Mouse (Mus musculus) midbrain, embryonic 14.5 days (tissue): Measurements from ENCODE around the gene Gm20388. TPM values are rescaled to one million over a fixed set of nuclear protein-coding genes. Genes with fewer than 3 reads are reported as not detected.
A peak's percentile ranks its signal among the peaks of the same experiment; 100 is the strongest.

Experiments
- ATAC-seq: fragments of 200-750 bp; cut with Nextera tagmentation; 2 replicates; pipeline ENCODE4 v1.8.0; 2017; ENCODE audit warnings: moderate number of reproducible peaks, moderate library complexity; ENCODE audit not compliant: low FRiP score, low TSS enrichment
- DNase-seq: peaks from one replicate; pipeline ENCODE4 v3.0.0-alpha.2; 2015
- H3K27ac ChIP-seq: fragments of 300-500 bp; sonication (generic); replicated peaks from 2 replicates; pipeline ENCODE4 v1.5.1; 2014; ENCODE audit warnings: mild to moderate bottlenecking, low read depth, low read length, moderate library complexity
- H3K27me3 ChIP-seq: fragments of 300-500 bp; sonication (generic); 2 replicates; pipeline ENCODE4 v1.6.1; 2014; ENCODE audit warnings: low read length, control low read depth, mixed read lengths; ENCODE audit not compliant: control insufficient read depth, insufficient read depth
- H3K36me3 ChIP-seq: fragments of 300-500 bp; sonication (generic); 2 replicates; pipeline ENCODE4 v1.6.1; 2014; ENCODE audit warnings: low read length, control low read depth; ENCODE audit not compliant: control insufficient read depth, insufficient read depth
- H3K4me1 ChIP-seq: fragments of 300-500 bp; sonication (generic); 2 replicates; pipeline ENCODE4 v1.6.1; 2014; ENCODE audit warnings: mild to moderate bottlenecking, antibody characterized with exemption, low read length, control low read depth; ENCODE audit not compliant: control insufficient read depth, insufficient read depth
- H3K4me2 ChIP-seq: fragments of 300-500 bp; sonication (generic); 2 replicates; pipeline ENCODE4 v1.6.1; 2014; ENCODE audit warnings: mild to moderate bottlenecking, low read length, moderate library complexity
- H3K4me3 ChIP-seq: fragments of 300-500 bp; sonication (generic); replicated peaks from 2 replicates; pipeline ENCODE4 v1.5.1; 2014; ENCODE audit warnings: low read depth, low read length
- H3K9ac ChIP-seq: fragments of 300-500 bp; sonication (generic); replicated peaks from 2 replicates; pipeline ENCODE4 v1.6.1; 2014; ENCODE audit warnings: mild to moderate bottlenecking, low read length, moderate library complexity
- H3K9me3 ChIP-seq: fragments of 300-500 bp; sonication (generic); 2 replicates; pipeline ENCODE4 v1.6.1; 2016; ENCODE audit warnings: low read length, control low read depth, mixed read lengths; ENCODE audit not compliant: control insufficient read depth
- WGBS: fragments of 180-500 bp; shearing (Covaris S2); extraction: QIAGEN DNeasy Blood & Tissue Kit; methylation state at CpG from one replicate; pipeline ENCODE4 v1.1.7; 2014; 5-methylcytosine and 5-hydroxymethylcytosine counted together
- polyA plus RNA-seq: library from polyadenylated mRNA; unstranded; fragments of >200 nt; fragmentation: Nextera tagmentation; extraction: Ambion mirVana; gene quantifications from 2 replicates; pipeline ENCODE4 v1.2.1, GENCODE M21; 2014

Gene Gm20388
- polyA plus RNA-seq, 1 experiment from 2014 or later = 4.1 TPM

DNA sequence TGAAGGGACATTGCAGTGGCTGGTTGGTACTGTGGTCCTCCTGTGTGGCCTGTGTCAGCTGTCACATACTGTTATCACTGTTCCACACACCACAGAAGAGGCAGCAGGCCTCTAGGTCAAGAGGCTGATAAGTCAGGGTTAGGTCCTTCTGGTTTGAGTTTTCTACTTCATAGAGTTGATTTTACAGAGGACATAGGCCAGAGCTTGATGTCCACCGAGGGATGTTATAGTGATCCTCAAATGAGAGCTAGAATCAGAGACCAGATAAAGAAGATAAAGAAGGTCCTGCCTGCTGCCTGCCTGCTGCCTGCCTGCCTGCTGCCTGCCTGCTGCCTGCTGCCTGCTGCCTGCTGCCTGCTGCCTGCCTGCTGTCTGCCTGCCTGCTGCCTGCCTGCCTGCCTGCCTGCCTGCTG is 7.5 kb downstream of the Gm20388 start:
- no peaks in the 10 kb centered on the region for H3K27me3 ChIP-seq
- H3K4me2 ChIP-seq = no peak overlapping the region
- H3K4me3 ChIP-seq = no peak overlapping the region
- DNase-seq (no peak), ATAC-seq (no peak)
- no peak overlapping the region for H3K27ac ChIP-seq
- no peak overlapping the region for H3K9ac ChIP-seq
- 0 out of 2 replicates have a peak, but pooled peaks cover 7% of the 10 kb centered on the region for H3K36me3 ChIP-seq
- no peaks in the 10 kb centered on the region for H3K9me3 ChIP-seq
- peaks cover 16% of the 10 kb centered on the region for H3K4me1 ChIP-seq
- 93% methylated on average over 1 of the region's 1 CpGs for WGBS

DNA sequence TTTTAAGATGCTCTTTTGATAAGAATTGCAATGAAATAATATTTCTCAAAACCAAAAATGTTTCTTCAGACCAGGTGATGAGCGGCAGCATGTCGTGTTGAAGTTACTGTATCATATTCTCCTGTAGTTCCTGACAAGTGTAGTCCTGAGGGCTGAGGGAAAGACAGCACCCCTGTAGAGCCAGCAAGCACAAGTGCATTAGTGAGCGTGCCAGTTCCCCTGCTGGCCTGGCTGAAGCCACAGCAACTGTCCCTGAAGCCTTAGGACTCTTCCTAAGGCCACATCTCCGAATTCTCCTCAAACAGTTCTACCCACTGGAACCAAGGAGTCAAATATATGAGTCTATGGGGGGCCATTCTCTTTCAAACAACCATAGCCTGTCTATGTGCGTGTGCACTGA is 12.6 kb downstream of the Gm20388 start:
- 74% methylated on average over 5 of the region's 5 CpGs for WGBS
- Histone ChIP-seq H3K27ac (no peak overlapping the region), H3K36me3 (0 out of 2 replicates have a peak, but pooled peaks cover 4% of the 10 kb centered on the region), H3K27me3 (no peaks in the 10 kb centered on the region), H3K9me3 (no peaks in the 10 kb centered on the region), H3K4me2 (no peak overlapping the region), H3K4me3 (no peak overlapping the region), H3K4me1 (0 out of 2 replicates have a peak, but pooled peaks cover 3% of the 10 kb centered on the region), H3K9ac (no peak overlapping the region)
- ATAC-seq = no peak
- DNase-seq = no peak

DNA sequence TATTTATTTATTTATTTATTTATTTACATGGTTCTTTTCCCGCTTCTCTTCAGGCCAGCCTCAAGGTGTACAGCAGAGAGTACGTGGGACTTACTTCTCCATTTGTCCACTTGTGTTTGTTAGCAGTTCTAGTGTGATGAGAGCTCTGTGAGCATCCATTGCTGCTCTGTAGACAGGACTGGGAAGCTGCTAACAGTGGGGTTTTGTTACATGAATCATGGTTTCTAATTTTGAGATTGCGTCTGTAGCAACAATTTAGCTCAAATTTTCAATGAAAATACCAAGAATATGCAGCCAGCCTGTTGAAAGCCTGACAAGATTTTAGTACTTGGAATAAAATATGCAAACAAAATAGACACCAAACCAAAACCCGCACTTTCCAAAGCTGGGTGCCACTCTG is 14.8 kb downstream of the Gm20388 start:
- no peak overlapping the region for H3K4me2 ChIP-seq
- no peak overlapping the region for H3K9ac ChIP-seq
- no peaks in the 10 kb centered on the region for H3K36me3 ChIP-seq
- H3K4me1 ChIP-seq = 0 out of 2 replicates have a peak, but pooled peaks cover 3% of the 10 kb centered on the region
- H3K9me3 ChIP-seq = no peaks in the 10 kb centered on the region
- no peak overlapping the region for H3K4me3 ChIP-seq
- no peak overlapping the region for H3K27ac ChIP-seq
- no peaks in the 10 kb centered on the region for H3K27me3 ChIP-seq
- no peak for ATAC-seq
- WGBS = 93% methylated on average over 4 of the region's 4 CpGs
- no peak for DNase-seq

- Histone ChIP-seq H3K9me3 (no peaks in the 10 kb centered on the region), H3K4me1 (0 out of 2 replicates have a peak, but pooled peaks cover 3% of the 10 kb centered on the region), H3K36me3 (no peaks in the 10 kb centered on the region), H3K27ac (no peak overlapping the region), H3K4me3 (no peak overlapping the region), H3K4me2 (no peak overlapping the region), H3K27me3 (no peaks in the 10 kb centered on the region), H3K9ac (no peak overlapping the region)
- DNase-seq = no peak
- no peak for ATAC-seq
- WGBS = 82% methylated on average over 2 of the region's 2 CpGs
These were observed 15.8 kb downstream of the Gm20388 start for GRCm38 (mm10) chr8:119926474-119926873.

DNA sequence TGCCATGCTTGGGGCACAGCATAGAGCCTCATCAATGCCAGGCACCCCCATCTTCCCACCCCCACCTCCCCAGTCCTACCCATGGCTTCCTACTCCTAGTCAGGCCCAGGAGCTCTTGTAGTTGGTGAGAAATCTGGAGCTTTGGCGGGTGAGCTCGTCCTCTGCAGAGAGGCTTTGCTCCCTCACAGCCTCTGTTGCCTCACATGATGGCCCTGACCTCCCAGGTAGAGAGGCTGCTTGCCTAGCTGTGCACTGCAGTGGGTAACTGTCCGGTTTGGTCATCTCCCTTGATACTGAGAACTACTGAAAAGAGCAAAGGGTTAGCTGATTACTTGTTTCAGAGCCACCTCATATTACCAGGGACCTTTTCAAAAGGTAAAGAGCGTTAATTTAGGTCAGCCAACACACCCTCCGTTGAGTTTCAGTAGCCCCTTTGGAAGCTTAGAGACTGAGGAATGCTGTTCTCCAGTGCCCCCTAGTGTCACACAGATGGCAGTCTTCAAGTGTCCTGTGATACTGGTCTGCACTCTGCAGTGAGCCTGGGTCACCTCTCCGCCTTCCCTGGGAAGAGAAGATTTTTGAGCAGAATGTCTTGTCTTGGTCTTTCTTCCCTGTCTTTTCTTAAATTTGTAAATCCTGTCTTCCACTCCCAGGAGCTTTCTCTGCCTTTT is 16.9 kb downstream of the Gm20388 start:
- 46% methylated on average over 6 of the region's 6 CpGs for WGBS
- H3K9me3 ChIP-seq = no peaks in the 10 kb centered on the region
- no peak overlapping the region for H3K4me3 ChIP-seq
- H3K4me2 ChIP-seq = no peak overlapping the region
- H3K27ac ChIP-seq = no peak overlapping the region
- no peaks in the 10 kb centered on the region for H3K27me3 ChIP-seq
- DNase-seq (peak; percentile 76), ATAC-seq (no peak)
- no peak overlapping the region for H3K9ac ChIP-seq
- peaks cover 8% of the 10 kb centered on the region for H3K36me3 ChIP-seq
- 0 out of 2 replicates have a peak, but pooled peaks cover 3% of the 10 kb centered on the region for H3K4me1 ChIP-seq

GRCm38 (mm10) chr8:119931317-119931716 is 20.7 kb downstream of the Gm20388 start:
- DNase-seq = no peak
- no peak for ATAC-seq

DNA sequence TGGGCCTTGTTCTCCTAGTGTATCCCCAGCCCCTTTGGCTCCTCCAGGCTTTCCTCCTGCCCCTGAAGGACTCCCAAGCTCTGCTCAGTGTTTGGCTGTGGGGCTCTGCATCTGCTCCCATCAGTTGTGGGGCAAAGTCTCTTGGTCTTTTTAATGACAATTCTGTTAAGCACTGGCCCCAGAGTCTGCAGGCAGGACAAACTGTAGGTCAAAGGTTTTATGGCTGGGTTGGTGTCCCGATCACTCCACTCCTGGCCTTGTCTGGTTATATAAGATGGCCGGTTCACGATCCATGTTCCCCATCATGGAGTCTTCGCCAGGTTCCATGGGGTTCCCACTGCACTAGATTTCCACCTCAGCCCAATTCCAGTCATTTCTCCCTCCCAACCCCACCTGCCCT is 23.0 kb downstream of the Gm20388 start:
- 97% methylated on average over 4 of the region's 4 CpGs for WGBS
- peaks cover 52% of the 10 kb centered on the region for H3K36me3 ChIP-seq

More at GRCm38 (mm10) chr8:119931317-119931716, 20.7 kb downstream of the Gm20388 start:
- H3K4me1 ChIP-seq = no peaks in the 10 kb centered on the region
- 87% methylated on average over 4 of the region's 4 CpGs for WGBS
- H3K27me3 ChIP-seq = no peaks in the 10 kb centered on the region
- no peak overlapping the region for H3K4me3 ChIP-seq
- no peak overlapping the region for H3K4me2 ChIP-seq
- no peak overlapping the region for H3K9ac ChIP-seq
- H3K27ac ChIP-seq = no peak overlapping the region
- peaks cover 39% of the 10 kb centered on the region for H3K36me3 ChIP-seq
- no peaks in the 10 kb centered on the region for H3K9me3 ChIP-seq

GRCm38 (mm10) chr8:119935541-119935940 is 24.9 kb downstream of the Gm20388 start:
- H3K9me3 ChIP-seq = no peaks in the 10 kb centered on the region
- H3K4me2 ChIP-seq = no peak overlapping the region
- no peaks in the 10 kb centered on the region for H3K27me3 ChIP-seq
- peaks cover 59% of the 10 kb centered on the region for H3K36me3 ChIP-seq
- H3K9ac ChIP-seq = no peak overlapping the region
- DNase-seq = no peak
- H3K4me3 ChIP-seq = no peak overlapping the region
- WGBS = 89% methylated on average over 6 of the region's 6 CpGs
- no peaks in the 10 kb centered on the region for H3K4me1 ChIP-seq
- H3K27ac ChIP-seq = no peak overlapping the region
- no peak for ATAC-seq

More for the DNA sequence above, 23.0 kb downstream of the Gm20388 start:
- ATAC-seq = no peak
- Histone ChIP-seq H3K4me2 (no peak overlapping the region), H3K27me3 (no peaks in the 10 kb centered on the region), H3K9ac (no peak overlapping the region), H3K9me3 (no peaks in the 10 kb centered on the region), H3K4me1 (no peaks in the 10 kb centered on the region), H3K27ac (no peak overlapping the region), H3K4me3 (no peak overlapping the region)
- DNase-seq = no peak

GRCm38 (mm10) chr8:119938481-119938880 is 27.8 kb downstream of the Gm20388 start:
- Histone ChIP-seq H3K9ac (no peak overlapping the region), H3K4me2 (no peak overlapping the region), H3K36me3 (peaks cover 67% of the 10 kb centered on the region), H3K27ac (no peak overlapping the region), H3K4me1 (no peaks in the 10 kb centered on the region), H3K9me3 (no peaks in the 10 kb centered on the region), H3K4me3 (no peak overlapping the region), H3K27me3 (no peaks in the 10 kb centered on the region)
- ATAC-seq (no peak), DNase-seq (no peak)
- WGBS = 78% methylated on average over 7 of the region's 7 CpGs
